Mouse (Mus musculus): Measurements from ENCODE around the gene Gli1.

The Gli1 gene

DNA sequence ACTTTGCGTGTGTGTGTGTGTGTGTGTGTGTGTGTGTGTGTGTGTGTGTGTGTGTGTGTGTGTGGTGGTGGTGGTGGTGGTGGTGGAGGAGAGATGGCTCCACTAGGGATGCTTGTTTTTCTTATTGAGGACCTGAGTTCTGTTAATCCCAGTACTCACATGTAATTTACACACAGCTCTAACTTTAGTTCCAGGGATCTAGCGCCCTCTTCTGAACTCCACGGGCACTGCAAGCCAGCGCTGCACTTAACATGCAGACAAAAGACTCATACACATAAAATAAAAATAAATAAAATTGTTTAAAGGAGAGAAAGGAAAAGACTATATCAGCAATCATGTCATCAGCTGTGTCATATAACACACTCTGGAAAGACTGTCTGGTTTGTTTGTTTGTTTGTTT lies 7.2 kb upstream of the Gli1 start:
- no peak for DNase-seq (ENCODE audit: low spot score in 2 of 2)

GRCm38 (mm10) chr10:127346173-127346572 lies 4.4 kb upstream of the Gli1 start:
- no peak for DNase-seq (ENCODE audit: low spot score in 2 of 2)

GRCm38 (mm10) chr10:127343029-127343428 lies 1.3 kb upstream of the Gli1 start:
- no peak for DNase-seq (ENCODE audit: low spot score in 2 of 2)

DNA sequence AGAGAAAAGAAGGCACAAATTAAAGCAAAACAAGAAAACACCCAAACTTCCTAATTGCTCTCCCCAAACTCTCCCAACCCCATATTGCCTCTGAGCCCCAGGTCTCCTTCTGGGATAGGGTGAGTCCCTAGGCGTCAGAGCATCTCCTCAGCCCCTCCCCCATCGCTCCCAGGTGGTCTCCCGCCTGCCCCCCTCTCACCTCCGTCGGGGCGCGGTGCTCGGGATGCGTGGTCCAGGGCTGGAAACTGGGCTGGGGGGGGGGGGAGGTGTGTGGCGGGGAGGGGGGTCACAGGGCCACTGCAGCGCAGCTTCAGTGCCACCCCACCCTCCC lies 449 bp downstream of the Gli1 start:
- DNase-seq (ENCODE audit: low spot score in 2 of 2), result no peak

DNA sequence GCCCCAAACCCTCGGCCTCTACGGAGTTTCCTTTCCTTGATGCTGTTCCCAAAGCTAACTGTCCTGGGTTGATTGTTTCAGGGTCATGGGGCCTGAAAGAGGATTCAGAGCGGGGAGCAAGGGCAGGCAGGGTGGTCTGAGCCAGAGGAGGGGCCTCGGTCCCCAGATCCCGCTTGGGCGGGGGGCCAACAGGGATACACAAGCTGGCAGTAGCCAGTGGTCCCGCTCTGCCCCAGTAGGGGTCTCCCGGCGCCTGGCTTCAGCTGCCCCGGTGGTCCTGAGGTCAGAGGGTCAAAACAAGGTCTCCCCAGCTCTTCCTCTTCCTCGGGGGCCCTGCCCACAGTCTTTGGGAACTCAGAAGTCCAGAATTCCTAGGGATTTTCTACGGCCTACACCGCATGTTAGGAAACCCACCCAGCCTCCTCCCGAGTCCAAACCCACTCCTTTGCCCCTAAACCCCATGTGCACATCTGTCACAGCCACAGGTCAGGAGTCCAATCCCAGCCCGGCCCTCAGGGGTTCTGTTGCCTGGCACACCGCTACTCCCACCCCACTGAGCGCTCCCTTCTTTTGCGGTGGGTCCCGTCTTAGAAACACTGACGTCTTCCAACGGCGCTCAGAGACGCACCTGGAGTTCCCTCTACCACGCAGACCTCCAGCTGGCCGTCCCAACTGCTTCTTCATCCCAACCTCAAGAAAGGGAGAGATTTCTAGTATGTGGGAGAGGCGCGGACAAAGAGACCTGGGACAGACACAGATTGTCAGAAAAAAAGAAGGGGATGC lies 1.0 kb downstream of the Gli1 start:
- no peak for DNase-seq (ENCODE audit: low spot score in 2 of 2)

DNA sequence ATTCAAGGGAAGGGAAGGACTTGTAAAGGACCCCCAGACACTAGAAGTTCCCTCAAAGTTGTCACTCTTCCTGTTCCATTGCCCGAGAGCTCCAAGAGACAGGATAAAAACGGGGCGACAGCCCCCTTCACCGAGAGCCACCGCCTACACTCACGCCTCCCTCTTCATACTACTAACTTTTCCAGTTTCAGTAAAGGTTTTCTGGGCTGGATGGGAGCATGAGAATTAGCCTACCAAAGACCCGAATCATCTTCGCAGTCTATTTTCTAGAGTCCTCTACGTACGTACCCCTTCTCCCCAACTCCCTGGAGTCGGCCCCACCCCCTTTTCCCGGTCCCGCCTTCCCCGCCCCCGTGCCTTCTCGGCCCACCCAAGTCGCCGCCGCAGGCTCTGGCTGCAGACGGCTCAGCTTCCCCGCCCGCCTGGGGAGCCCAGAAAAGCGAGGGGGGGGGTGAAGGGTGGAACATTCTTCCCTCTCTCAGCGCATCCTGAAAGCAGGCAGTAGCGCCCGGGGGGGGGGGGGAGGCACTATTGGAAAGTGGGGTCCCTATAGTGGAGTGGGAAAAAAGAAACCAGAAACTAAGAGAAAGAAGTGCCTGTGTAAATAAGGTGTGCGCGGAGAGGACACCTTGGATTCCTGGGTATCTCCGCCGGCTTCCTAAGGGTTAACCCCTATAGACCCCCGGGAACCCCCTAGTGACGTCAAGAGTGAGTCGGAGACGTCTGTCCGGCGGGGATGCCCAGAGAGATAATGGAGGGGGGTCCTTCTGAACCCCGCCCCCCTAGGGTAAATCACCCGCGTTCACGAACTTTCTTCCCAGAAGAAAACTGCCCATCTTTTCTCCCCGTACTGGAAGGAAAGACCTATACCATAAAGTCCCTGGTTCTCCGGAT lies 1.8 kb downstream of the Gli1 start:
- no peak for DNase-seq (ENCODE audit: low spot score in 2 of 2)

GRCm38 (mm10) chr10:127338930-127339682 lies 2.7 kb downstream of the Gli1 start:
- peak; percentile 74 to 90 for DNase-seq (ENCODE audit: low spot score in 2 of 2)

DNA sequence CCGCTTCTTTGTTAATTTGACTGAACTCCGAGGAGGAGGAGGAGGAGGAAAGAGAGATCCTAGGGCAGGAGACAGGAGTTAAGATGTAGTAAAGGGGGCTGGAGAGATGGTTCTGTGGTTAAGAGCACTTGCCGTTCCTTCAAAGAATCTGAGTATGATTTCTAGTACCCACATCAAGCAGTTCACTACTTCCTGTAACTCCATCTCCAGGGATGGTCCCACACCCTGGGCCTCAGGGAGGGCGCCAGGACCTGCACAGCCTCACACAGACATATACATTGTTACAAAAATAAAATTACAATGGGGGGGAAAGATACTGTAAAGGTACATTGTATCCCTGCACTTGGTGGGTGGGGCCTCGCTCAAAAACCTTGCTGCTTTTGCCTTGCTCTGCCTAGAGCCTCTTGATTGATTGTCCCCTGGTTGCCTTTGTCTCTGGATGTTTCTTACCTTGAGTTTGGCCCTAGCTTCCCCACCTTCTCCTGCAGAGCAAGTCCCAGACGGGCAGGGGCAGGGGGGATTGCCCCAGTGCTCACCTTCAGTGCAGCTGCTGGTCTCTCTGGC lies 4.2 kb downstream of the Gli1 start:
- no peak for DNase-seq (ENCODE audit: low spot score in 2 of 2)

DNA sequence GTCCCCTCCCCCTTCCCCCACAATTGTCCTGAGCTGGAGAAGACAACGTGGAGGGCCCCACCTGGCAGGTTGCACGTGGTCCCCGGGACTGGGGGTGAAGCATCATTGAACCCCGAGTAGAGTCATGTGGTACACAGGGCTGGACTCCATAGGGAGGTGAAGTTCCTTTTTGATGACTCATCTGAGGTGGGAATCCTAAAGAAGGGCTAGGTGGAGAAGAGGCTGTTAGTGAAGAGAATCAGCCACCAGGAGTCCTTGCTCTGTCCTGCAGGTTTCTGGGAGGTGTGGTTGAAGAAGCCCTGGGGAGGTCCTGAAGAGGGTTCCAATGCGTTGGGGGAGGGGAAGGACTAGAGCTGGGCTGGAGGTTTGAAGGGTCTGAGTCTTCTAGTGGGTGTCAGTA lies 4.8 kb downstream of the Gli1 start:
- DNase-seq (ENCODE audit: low spot score in 2 of 2), result no peak

DNA sequence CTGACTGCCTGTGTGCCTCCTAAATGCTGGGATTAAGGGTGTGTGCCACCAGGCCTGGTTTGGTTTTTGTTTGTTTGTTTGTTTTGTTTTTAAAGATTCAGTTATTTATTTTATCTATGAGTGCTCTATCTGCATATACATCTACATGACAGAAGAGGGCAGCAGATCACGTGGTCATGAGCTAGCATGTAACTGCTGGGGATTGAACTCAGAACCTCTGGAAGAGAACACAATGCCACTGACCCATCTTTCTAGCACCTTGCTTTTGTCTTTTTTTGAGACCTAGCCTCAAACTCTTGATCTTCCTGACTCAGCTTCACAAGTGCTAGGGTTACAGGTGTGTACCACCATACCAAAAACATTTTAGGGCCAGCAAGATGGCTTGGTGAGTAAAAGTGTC lies 6.5 kb downstream of the Gli1 start:
- DNase-seq (ENCODE audit: low spot score in 2 of 2), result no peak

- DNase-seq (ENCODE audit: low spot score in 2 of 2), result no peak
Measured at GRCm38 (mm10) chr10:127333152-127333551, 8.6 kb downstream of the Gli1 start.

DNA sequence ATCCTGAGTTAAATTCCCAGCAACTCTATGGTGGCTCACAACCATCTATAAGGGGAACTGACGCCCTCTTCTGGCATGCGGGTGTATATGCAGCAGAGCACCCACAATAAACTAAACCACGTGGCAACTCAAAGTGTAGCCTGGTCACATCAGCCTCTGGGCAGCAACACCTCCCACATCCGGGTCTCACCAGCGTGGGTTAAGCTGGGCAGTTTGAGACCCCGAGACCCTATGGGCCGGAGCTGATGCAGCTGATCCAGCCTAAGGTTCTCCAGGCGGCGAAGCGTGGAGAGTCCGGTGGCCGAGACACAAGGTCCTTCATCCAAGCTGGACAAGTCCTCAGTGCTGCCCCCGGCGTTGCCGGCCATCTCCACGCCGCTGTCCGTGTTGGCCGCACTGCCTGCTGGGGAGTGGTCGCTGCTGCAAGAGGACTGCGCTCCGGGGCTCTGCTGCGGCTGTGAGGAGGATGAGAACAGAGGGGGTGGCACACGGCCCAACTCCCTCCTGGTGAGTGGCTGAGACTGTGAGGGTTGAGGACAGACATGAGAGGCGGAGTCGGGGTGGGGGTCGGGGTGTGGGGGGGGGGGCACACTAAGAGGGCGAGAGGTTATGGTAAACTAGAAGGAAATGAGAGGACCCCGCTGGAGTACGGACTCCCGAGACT lies 9.4 kb downstream of the Gli1 start:
- no peak for DNase-seq (ENCODE audit: low spot score in 2 of 2)

- no peak for DNase-seq (ENCODE audit: low spot score in 2 of 2)
Measured at GRCm38 (mm10) chr10:127330212-127330611, 11.6 kb downstream of the Gli1 start.

GRCm38 (mm10) chr10:127327461-127328145 lies 14.2 kb downstream of the Gli1 start:
- no peak for DNase-seq (ENCODE audit: low spot score in 2 of 2)

- DNase-seq (ENCODE audit: low spot score in 2 of 2), result no peak
Measured at GRCm38 (mm10) chr10:127326828-127327227, 14.9 kb downstream of the Gli1 start.

GRCm38 (mm10) chr10:127326017-127326801 lies 15.6 kb downstream of the Gli1 start:
- peak; percentile 56 to 59 for DNase-seq (ENCODE audit: low spot score in 2 of 2)

DNA sequence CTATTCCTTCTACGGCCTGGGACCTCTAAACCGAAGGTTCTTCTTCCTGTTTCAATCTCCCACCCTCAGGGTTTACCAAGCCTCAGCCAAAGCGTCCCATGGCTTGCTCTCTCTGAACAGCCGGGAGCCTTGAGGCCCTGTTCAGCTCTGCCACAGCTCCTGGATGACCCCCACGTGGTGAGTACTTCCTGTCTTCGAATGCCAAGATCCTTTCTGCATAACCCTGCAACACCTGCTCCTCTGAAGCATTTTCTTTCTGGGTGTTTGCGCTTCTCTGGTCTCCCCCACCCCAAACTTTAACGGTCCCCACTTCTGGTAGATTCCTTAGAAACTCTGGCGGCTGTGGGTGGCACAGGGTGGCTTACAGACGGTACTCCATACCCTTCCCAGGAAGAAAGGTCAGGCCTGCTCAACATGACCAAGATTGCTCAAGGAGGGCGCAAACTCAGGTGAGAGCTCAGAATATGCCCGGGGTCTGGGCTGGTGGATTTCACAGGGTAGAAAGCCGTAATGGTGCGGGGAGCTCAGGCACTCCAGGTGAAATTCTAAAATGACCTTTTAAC lies 16.2 kb downstream of the Gli1 start:
- peak; percentile 68 to 76 for DNase-seq (ENCODE audit: low spot score in 2 of 2)

DNA sequence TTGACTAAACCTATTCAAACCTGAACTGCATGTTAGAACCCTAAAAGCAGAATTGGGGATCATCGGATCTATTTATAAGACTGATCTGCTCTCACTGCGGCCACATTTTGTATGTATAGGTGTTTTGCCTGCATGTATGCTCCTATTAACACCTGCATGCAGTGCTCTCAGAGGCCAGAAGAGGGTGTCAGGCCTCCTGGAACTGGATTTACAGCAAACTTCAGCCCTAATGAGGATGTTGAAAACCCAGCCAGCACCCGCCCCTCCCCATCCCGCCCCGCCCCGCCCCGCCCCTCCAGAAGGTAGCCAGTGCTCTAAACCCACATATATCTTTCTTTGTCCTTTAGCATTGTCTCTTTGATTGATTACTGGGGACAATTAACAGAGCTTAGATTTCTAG lies 17.3 kb downstream of the Gli1 start:
- DNase-seq (ENCODE audit: low spot score in 2 of 2), result peak; percentile 80 to 82

DNA sequence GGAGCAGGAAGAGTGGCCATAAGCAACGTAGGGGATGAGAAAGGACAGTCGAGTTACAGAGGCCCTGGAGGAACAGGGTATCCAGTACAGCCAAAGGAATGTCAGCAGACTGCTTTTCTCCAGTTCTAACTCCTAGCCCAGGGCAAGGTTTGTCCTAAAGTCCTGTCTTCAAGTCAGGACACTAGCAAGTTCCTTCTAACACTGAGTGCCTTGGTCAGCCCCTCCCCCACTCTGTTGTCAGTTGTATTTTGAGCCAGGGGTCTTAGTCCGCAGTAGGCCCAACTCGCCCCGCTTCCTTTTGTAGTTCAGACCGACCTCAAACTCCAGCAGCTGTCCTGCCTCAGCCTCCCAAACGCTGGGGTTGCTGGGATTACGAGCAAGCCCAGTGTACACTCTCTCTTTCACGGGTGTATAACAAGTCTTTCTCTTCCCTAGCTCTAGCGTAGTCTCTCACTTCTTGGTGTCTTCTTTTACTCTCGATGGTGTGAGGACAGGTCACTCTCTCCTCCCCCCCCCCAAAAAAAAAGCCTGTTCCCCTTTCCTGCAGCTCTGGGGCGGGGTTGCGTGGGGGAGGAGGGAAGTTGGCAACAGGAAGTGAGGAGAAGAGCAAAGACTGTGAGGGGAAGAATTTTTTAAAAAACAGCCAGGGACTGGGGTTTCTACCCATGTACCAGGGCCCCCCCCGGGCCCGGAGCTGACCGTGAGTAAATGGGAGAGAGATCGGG lies 18.5 kb downstream of the Gli1 start:
- DNase-seq (ENCODE audit: low spot score in 2 of 2), result peak in 1 of 2 experiments; percentile 51

Data from thymus, postnatal 10 days (tissue).